Mouse (Mus musculus) MEL (cell line): Measurements from ENCODE around the gene Exosc8.

ENCODE experiments used
- BHLHE40 ChIP-seq: IDR thresholded peaks from 2 replicates; pipeline ENCODE4 v1.6.1; 2012; ENCODE audit warnings: low read depth, mild to moderate bottlenecking, inconsistent platforms, low read length, improper control_type of control experiment, borderline replicate concordance
- CTCF ChIP-seq, 3 experiments: IDR thresholded peaks in 2 of 3; conservative IDR thresholded peaks in 1 of 3; 2 replicates each; pipeline ENCODE4 v1.5.1; 2011 to 2012; ENCODE audit warnings: low read length in 3 of 3, low read depth in 2 of 3, mild to moderate bottlenecking in 2 of 3, improper control_type of control experiment in 1 of 3, inconsistent platforms in 1 of 3, mixed read lengths in 1 of 3, moderate library complexity in 1 of 3; ENCODE audit not compliant: control insufficient read depth in 1 of 3, insufficient read depth in 1 of 3, poor library complexity in 1 of 3, severe bottlenecking in 1 of 3
- EP300 ChIP-seq, 2 experiments: IDR thresholded peaks; 2 replicates each; pipeline ENCODE4 v1.6.1; 2011; ENCODE audit warnings: improper control_type of control experiment in 2 of 2, low read length in 2 of 2, low read depth in 1 of 2, mild to moderate bottlenecking in 1 of 2
- POLR2AphosphoS2 ChIP-seq: IDR thresholded peaks from 2 replicates; pipeline ENCODE4 v1.6.1; 2011; ENCODE audit warnings: low read length, improper control_type of control experiment
- ZMIZ1 ChIP-seq: IDR thresholded peaks from 2 replicates; pipeline ENCODE4 v1.6.1; 2012; ENCODE audit warnings: low read depth, mild to moderate bottlenecking, inconsistent platforms, low read length, improper control_type of control experiment, moderate library complexity

DNA sequence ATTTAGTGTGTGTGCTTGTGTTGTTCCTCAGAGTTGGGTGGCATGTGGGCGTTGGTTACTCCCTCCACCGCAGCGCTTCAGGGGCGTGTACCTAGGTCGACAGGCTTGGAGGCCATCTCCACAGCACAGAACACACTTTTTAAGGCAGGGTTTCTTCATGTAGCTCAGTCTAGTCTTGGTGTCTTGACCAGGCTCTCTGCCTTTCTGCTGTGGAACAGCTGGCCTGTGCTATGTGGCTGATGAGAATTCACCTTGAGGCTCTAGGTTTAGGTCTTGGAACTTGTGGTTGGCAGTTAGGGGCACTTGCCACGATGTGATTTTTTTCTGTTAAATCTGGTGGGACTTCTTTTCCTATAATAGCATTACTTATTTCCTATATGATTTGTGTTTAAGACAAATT, 20.9 kb downstream of the Exosc8 start, which contains the start of gene Gm21958:
- TF ChIP-seq CTCF (IDR thresholded peaks at IDR 0.05 in 2 of 3, conservative IDR thresholded peaks at IDR 0.05 in 1 of 3; ENCODE audit: control insufficient read depth in 1 of 3, insufficient read depth in 1 of 3, low read depth in 2 of 3, low read length in 3 of 3, poor library complexity in 1 of 3, severe bottlenecking in 1 of 3): no peak
- no peak for TF ChIP-seq EP300 (IDR thresholded peaks at IDR 0.05; ENCODE audit: low read depth in 1 of 2, low read length in 2 of 2)
- no peak for TF ChIP-seq BHLHE40
- no peak for TF ChIP-seq ZMIZ1
- no peak for TF ChIP-seq POLR2AphosphoS2
